Mouse (Mus musculus) adrenal gland, adult 2 months (tissue): ENCODE data around the gene Slc25a39. TPM values are rescaled to one million over a fixed set of nuclear protein-coding genes. Genes with fewer than 3 reads are reported as not detected.
"Not testable (repeated sequence)": the region's sequence is repeated elsewhere in the genome, so short reads cannot be mapped to it uniquely, and the experiment has no call there.

Source experiments
- DNase-seq: peaks from one replicate; pipeline ENCODE4 v3.0.0; 2021
- polyA plus RNA-seq: library from polyadenylated mRNA; depleted of rRNA; stranded (reverse); fragments of >200 nt; gene quantifications from 2 replicates; pipeline ENCODE4 v1.2.3, GENCODE M21; 2012
- total RNA-seq, 2 experiments: library from RNA; stranded (reverse); gene quantifications; 2 replicates each; pipeline ENCODE4 v1.2.3; 2021

Slc25a39 gene
- total and polyA plus RNA-seq, 3 experiments: 504 to 1,107 (median 683) TPM

GRCm38 (mm10) chr11:102375196-102376173 is 32.3 kb downstream of the Slc25a39 start:
- peak; percentile 93 for DNase-seq

- DNase-seq: no peak
These were observed 33.5 kb downstream of the Slc25a39 start for GRCm38 (mm10) chr11:102374108-102374725.

- DNase-seq: no peak
These were observed 34.1 kb downstream of the Slc25a39 start for GRCm38 (mm10) chr11:102373646-102374045.

DNA sequence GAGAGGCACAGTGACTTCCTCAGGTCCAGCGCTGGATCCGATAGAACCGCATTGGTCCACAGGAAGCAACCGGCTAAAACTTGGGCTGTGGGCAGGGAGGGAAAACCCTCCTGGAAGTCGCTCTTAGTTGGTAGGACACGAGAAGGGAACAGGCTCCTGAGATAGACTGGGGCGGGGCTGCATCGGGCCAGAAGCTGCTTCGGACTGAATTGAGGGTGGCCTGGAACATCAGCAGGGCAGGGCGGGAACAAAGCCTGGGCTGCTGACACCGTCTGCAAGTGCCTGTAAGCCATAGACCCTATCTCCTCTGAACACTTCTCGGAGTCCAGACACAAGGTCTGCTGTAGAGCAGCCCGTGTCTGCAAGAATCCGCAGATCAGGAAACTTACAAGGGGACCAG is 34.8 kb downstream of the Slc25a39 start:
- DNase-seq: no peak

GRCm38 (mm10) chr11:102371926-102372685 is 35.6 kb downstream of the Slc25a39 start:
- no peak for DNase-seq

GRCm38 (mm10) chr11:102370285-102370684 is 37.5 kb downstream of the Slc25a39 start:
- no peak for DNase-seq

DNA sequence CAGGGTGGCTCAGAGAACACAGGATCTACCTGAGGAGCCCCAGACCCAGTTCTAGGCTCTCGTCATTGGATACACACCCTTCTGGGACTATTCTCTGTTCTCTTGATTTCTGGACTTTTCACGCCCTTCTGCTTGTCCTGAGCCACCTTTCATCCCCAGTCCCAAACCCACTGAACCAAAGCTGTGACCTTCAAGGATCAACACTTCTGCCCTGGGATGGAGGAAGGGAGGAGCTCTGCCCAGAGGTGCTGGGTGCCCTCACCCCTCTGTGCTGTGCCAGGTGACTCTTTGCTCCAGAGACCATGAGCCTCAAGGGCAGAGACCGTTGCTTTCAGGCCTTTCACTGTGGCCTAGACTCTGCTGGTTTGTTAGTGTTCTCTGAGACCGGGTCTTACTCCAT is 38.5 kb downstream of the Slc25a39 start:
- no peak for DNase-seq

GRCm38 (mm10) chr11:102368347-102368746 is 39.4 kb downstream of the Slc25a39 start:
- no peak for DNase-seq

DNA sequence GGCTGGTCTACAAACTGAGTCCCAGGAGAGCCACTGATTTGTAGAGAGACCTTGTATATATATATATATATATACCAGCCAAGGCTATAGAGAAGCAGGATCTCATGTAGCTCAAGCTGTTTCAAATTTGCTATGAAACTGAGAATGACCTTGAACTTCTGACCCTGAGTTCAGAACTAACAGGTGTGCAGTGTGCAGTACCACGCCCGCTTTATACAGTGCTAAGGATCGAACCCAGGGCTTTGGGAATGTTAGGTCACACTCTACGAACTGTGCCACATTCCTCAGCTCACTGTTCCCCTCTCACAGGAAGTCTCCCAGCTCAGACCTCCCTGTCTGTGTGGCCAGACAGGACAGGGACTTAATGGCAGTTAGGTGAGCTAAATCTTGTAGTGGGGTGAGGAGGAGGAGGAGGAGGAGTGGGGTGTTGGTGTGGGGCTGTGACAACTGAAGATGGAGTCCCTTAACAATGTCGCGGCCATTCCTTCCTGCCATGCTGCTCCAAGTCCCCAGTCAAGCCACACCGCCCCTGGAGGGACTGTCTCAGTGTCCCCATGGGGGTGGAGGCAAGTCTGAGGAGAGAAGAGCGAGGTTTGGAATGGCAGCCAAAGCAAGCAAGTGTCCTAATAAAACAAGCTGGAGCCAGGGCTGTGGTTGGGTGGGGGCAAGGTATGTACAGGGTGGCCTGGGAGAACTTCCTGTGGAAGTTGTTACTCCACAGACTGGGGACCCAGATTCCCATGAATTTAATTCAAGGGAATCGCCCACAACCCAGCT is 40.1 kb downstream of the Slc25a39 start:
- no peak for DNase-seq

DNA sequence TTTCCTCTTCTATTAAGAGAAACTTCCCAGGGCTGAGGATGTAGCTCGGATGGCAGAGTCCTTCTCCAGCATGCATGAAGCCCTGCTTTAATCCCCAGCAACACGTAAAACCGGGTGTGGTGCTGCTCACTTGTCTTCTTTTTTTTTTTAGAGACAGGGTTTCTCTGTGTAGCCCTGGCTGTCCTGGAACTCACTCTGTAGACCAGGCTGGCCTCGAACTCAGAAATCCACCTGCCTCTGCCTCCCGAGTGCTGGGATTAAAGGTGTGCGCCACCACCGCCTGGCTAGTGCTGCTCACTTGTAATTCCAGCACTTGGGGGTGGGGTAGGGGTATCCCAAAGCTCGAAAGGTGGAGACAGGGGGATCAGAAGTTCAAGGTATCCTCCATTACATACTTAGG is 41.6 kb downstream of the Slc25a39 start, which contains the start of gene Slc4a1:
Gene Slc4a1 (minus strand): TSS at position 101 of the 400 bp plus-strand sequence.
- DNase-seq: not testable (repeated sequence)

DNA sequence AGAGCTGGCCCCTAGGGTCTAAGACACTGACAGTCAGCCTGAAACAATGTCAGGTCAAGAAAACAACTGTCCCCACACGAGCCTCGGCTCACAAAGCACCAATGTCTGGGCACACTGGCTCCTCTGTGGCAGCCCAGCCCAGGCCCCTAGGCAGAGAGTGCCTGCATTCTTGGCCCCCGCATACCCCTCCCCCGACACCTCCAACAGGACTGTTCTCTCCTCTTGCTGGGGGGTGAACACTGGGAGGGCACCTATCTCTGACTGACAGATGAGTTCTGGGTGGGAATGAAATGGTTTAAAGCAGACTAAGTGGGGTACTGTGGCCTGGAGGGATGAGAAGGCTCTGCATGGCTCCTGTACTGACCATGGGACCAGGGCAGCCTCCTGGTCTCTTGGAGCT is 42.0 kb downstream of the Slc25a39 start:
- no peak for DNase-seq

GRCm38 (mm10) chr11:102364570-102365371 is 43.0 kb downstream of the Slc25a39 start:
- no peak for DNase-seq

GRCm38 (mm10) chr11:102363623-102364022 is 44.1 kb downstream of the Slc25a39 start:
- no peak for DNase-seq

DNA sequence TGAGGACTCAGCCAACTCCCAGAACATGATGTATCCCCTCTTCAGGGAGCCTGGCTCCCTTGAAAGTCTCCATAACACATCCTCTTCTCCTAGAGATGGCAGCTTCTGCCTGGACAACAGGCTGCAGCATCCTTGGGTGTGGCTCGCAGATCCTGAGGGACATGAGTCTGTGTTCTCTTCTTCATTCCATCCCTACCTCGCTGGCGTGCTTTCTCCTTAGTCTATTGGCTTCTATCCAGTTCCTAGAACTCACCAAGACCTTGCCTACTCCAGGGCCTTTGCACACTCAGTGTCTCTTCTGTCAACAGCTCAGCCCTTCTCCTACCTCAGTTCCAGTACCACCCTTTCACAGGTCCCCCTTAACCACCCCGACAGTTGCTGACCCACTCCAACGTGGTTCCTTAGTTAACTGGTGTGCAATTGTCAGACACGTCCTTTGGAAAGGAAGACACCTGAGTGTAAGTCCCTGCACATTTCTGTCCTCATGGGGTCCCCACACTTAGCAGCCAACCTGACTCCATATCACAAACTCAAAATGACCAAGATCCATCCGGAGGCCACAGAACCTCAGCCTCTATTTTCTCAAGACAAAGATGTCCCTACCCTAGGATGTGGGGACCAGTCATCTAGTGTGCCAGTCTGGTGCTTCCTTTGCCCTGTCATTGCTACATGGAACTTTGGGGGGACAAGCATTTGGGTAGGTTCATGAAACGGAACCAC is 45.8 kb downstream of the Slc25a39 start:
- no peak for DNase-seq

DNA sequence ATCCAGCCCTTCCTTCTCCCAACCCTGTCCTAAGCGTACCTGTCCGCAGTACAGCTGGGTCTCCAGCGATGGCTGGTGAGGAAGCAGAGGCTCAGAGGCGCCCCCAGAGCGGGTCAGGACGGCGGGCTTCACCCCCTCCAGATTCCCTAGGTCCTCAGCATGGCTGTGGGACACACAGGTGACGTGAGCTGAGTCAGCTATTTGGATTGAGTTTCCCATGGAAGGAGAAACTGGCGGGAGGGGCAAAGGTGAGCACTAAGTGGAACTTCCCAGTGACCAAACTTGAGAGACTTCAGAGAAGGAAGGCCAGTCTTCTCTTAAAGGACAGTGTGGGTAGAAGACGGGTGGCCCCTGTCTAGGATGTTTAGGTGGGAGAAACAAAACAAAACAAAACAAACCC is 49.4 kb downstream of the Slc25a39 start:
- no peak for DNase-seq

GRCm38 (mm10) chr11:102356636-102357350 is 51.0 kb downstream of the Slc25a39 start:
- no peak for DNase-seq

DNA sequence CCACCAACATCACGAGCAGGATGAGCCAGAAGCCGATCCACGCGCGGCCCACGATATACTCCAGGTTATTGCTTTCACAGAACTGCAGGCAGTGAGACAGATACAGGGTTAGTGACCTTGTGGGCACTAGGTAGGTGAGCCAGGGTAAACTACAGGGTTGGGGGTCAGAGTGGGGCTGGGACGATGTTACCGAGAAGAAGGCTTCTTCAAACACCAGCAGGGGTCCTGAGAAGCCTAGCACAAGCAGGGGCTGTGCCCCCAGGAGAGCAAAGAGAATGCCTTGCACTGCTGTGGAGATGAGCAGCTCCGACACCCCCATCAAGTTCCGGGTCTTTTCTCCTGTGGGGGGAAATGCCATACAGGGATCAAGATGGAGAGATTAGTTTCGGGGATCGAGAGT is 51.6 kb downstream of the Slc25a39 start:
- no peak for DNase-seq

DNA sequence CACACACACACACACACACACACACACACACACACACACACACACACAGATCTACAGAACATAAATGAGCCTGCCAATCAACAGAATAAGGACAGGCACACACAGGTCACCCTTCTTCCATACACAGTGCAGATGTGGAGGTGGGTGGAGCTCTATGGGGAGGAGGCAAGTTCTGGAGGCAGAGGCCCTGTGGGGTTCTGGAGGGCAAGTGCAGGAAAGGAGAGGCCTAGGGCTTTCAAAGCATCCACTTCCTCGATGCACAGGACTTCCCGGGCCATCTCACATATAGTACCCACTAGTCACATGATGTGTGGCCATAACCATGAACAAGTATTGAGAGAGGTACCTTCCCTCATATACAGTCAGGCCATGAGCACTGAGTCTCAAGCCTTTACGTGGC is 52.2 kb downstream of the Slc25a39 start:
- no peak for DNase-seq

DNA sequence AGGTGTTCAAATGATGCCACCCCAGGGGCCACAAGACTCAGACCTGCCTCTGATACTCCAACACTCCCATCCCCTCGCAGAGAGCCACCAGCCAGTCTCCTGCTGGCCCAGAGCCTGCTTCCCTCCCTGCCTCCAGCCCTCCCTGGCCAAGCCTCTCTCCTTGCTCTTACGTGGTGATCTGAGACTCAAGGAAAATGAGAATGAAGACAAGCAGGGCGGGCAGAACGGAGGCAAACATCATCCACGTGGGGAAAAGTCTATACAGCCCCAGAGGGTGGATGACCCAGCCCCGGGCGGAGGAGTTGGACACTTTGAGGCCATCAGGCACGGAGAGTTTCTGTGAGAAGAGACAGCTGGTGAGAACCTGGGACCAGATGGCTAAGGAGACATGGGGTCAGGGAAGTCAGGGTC is 54.7 kb downstream of the Slc25a39 start:
- no peak for DNase-seq
